Mouse (Mus musculus): ENCODE data around the gene Syce1. TPM values are rescaled to one million over a fixed set of nuclear protein-coding genes. Genes with fewer than 3 reads are reported as not detected.

Syce1 gene
- polyA plus RNA-seq, 1 experiment from 2014 or later: 0.28 TPM

DNA sequence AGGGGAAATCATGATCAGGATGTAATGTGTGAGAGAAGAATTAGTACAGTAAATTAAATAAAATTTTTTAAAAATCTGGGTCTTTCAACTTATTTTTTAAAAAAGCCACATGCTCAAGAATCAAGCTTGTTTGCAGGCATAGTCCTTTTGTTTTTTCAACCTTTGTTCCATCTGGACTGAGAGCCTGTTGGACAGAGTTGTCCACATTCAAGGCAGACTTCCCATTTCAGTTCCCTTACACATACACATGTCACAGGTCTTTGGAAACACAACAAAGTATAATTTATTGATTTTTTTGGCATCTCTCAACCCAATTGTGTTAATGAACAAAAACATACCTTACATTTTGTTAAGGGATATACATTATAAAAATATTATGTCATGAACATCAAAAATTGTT lies 33.1 kb downstream of the Syce1 start:
- no peak for ATAC-seq (ENCODE audit: low FRiP score, low TSS enrichment)
- H3K4me1 ChIP-seq (ENCODE audit: control insufficient read depth, insufficient read depth, low read length): no peaks in the 10 kb centered on the region
- no peaks in the 10 kb centered on the region for H3K9me3 ChIP-seq (ENCODE audit: control insufficient read depth, low read length)

DNA sequence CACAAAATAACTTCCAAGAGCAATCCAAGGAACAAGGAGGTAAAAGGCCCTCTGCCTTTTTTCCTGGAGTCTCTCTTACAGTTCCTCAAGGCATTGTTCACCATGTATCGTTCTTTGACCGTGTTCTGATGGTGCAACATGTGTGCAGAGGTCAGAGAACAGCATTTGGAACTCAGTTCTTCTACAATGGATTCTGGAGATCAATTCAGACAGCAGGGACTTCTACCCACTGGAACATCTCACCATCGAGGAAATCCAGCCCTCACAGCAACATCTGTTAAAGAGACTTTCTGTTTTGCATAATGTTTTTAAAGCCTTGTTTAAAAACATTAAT lies 38.9 kb downstream of the Syce1 start:
- H3K4me1 ChIP-seq (ENCODE audit: control insufficient read depth, insufficient read depth, low read length): no peaks in the 10 kb centered on the region
- no peaks in the 10 kb centered on the region for H3K36me3 ChIP-seq (ENCODE audit: control insufficient read depth, insufficient read depth, low read length)
- H3K4me3 ChIP-seq (ENCODE audit: low read length): no peak overlapping the region
- no peak for ATAC-seq (ENCODE audit: low FRiP score, low TSS enrichment)
- no peak overlapping the region for H3K27ac ChIP-seq (ENCODE audit: low read depth, low read length)
- no peaks in the 10 kb centered on the region for H3K9me3 ChIP-seq (ENCODE audit: control insufficient read depth, low read length)
- H3K4me2 ChIP-seq (replicated peaks; ENCODE audit: low read depth, low read length): no peak overlapping the region
- H3K9ac ChIP-seq (ENCODE audit: low read depth, low read length): no peak overlapping the region
- WGBS: 81% methylated on average over 3 of the region's 3 CpGs
- H3K27me3 ChIP-seq (ENCODE audit: control insufficient read depth, insufficient read depth, low read length): no peaks in the 10 kb centered on the region

More for the DNA sequence above, 33.1 kb downstream of the Syce1 start:
- Histone ChIP-seq H3K27ac (ENCODE audit: low read depth, low read length) (no peak overlapping the region), H3K4me2 (replicated peaks; ENCODE audit: low read depth, low read length) (no peak overlapping the region), H3K4me3 (ENCODE audit: low read length) (no peak overlapping the region), H3K27me3 (ENCODE audit: control insufficient read depth, insufficient read depth, low read length) (no peaks in the 10 kb centered on the region), H3K9ac (ENCODE audit: low read depth, low read length) (no peak overlapping the region), H3K36me3 (ENCODE audit: control insufficient read depth, insufficient read depth, low read length) (no peaks in the 10 kb centered on the region)

DNA sequence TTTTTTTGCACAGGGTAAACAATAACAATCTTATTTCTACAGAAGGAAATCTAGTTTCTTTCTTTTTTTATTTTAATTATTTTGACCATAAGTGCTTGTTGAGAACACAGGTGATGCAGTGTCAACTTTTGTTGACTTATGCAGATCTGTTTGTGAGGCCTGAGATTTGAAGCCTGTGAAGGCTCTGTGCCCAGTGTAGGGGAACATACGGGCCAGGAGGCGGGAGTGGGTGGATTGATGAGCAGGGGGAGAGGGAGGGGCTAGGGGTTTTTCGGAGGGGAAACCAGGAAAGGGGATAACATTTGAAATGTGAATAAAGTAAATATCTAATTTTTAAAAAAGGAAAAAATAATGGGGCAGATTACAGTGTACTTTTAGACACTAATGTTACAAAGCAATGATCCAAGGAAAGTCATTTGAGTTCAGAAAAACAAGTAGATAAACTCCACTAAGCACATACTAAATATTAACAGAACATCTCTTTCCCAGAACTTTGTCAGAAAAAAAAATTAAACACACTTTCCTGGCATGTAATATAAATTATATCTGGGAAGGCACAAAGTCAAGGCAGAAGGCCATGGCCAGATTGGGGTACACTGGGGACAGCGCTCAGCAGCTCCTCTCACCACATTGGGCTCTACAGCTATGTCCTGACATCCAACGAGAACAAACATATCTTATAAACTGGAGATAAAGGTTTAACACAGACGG lies 39.4 kb downstream of the Syce1 start:
- Histone ChIP-seq H3K9ac (ENCODE audit: low read depth, low read length) (no peak overlapping the region), H3K9me3 (ENCODE audit: control insufficient read depth, low read length) (no peaks in the 10 kb centered on the region), H3K4me1 (ENCODE audit: control insufficient read depth, insufficient read depth, low read length) (no peaks in the 10 kb centered on the region), H3K36me3 (ENCODE audit: control insufficient read depth, insufficient read depth, low read length) (no peaks in the 10 kb centered on the region), H3K4me3 (ENCODE audit: low read length) (no peak overlapping the region), H3K27ac (ENCODE audit: low read depth, low read length) (no peak overlapping the region), H3K27me3 (ENCODE audit: control insufficient read depth, insufficient read depth, low read length) (no peaks in the 10 kb centered on the region), H3K4me2 (replicated peaks; ENCODE audit: low read depth, low read length) (no peak overlapping the region)
- ATAC-seq (ENCODE audit: low FRiP score, low TSS enrichment): no peak
- 73% methylated on average over 6 of the region's 6 CpGs for WGBS

DNA sequence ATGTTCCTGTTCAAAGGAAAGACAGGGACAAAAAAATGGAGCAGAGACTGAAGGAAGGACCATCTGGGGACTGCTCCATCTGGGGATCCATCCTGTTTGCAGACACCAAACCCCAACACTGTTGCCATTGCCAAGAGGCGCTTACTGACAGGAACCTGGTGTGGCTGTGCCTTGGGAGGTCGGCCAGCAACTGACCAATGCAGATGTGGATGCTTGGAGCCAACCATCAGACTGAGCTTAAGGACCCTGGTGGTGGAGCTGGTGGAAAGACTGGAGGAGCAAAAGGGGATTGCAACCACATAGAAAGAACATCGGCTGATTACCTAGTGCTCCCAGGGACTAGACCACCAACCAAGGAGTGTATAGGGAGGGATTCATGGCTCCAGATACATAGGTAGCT lies 40.2 kb downstream of the Syce1 start:
- Histone ChIP-seq H3K27ac (ENCODE audit: low read depth, low read length) (no peak overlapping the region), H3K9me3 (ENCODE audit: control insufficient read depth, low read length) (no peaks in the 10 kb centered on the region), H3K9ac (ENCODE audit: low read depth, low read length) (no peak overlapping the region), H3K36me3 (ENCODE audit: control insufficient read depth, insufficient read depth, low read length) (no peaks in the 10 kb centered on the region), H3K27me3 (ENCODE audit: control insufficient read depth, insufficient read depth, low read length) (no peaks in the 10 kb centered on the region), H3K4me2 (replicated peaks; ENCODE audit: low read depth, low read length) (no peak overlapping the region), H3K4me1 (ENCODE audit: control insufficient read depth, insufficient read depth, low read length) (no peaks in the 10 kb centered on the region), H3K4me3 (ENCODE audit: low read length) (no peak overlapping the region)
- 84% methylated on average over 3 of the region's 3 CpGs for WGBS
- ATAC-seq (ENCODE audit: low FRiP score, low TSS enrichment): no peak

DNA sequence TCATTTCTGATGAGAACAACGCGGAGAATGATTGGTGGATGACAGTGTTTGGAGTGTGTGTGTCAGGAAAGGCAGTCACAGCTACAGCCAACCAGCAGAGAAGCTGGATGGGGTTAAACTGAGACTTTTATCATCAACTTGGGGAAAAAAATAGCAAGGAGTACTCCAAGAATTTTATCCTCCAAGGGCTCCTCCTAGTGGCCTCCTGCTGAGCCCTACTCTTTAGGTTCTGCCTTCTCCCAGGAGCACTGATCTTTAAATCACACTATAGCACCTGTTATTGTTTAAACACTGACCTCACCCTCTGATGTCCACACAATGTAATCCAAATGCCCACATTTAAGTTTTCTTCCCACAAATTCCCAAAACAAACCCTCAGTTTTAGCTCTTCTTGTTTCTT lies 54.5 kb downstream of the Syce1 start:
- Histone ChIP-seq H3K9ac (ENCODE audit: low read depth, low read length) (no peak overlapping the region), H3K4me2 (replicated peaks; ENCODE audit: low read depth, low read length) (no peak overlapping the region), H3K27me3 (ENCODE audit: control insufficient read depth, insufficient read depth, low read length) (no peaks in the 10 kb centered on the region), H3K9me3 (ENCODE audit: control insufficient read depth, low read length) (no peaks in the 10 kb centered on the region), H3K4me3 (ENCODE audit: low read length) (no peak overlapping the region), H3K4me1 (ENCODE audit: control insufficient read depth, insufficient read depth, low read length) (no peaks in the 10 kb centered on the region), H3K27ac (ENCODE audit: low read depth, low read length) (no peak overlapping the region), H3K36me3 (ENCODE audit: control insufficient read depth, insufficient read depth, low read length) (no peaks in the 10 kb centered on the region)
- WGBS: 80% methylated on average over 2 of the region's 2 CpGs
- no peak for ATAC-seq (ENCODE audit: low FRiP score, low TSS enrichment)

Other genes with a start within 250 kb of the Syce1 start
- not detected in 2 replicates for gene Olfr538, start 220.0 kb downstream of the Syce1 start, polyA plus RNA-seq (2014; fragmentation: Nextera tagmentation; extraction: Ambion mirVana)
- gene Olfr46, start 186.6 kb downstream of the Syce1 start, polyA plus RNA-seq (2014; fragmentation: Nextera tagmentation; extraction: Ambion mirVana): not detected in 2 replicates
- gene Olfr61, start 158.9 kb downstream of the Syce1 start, polyA plus RNA-seq (2014; fragmentation: Nextera tagmentation; extraction: Ambion mirVana): not detected in 2 replicates
- gene Olfr53, start 141.4 kb downstream of the Syce1 start, polyA plus RNA-seq (2014; fragmentation: Nextera tagmentation; extraction: Ambion mirVana): not detected in 2 replicates
- gene Olfr539, start 127.9 kb downstream of the Syce1 start, polyA plus RNA-seq (2014; fragmentation: Nextera tagmentation; extraction: Ambion mirVana): not detected in 2 replicates
- gene Olfr45, start 105.9 kb downstream of the Syce1 start, polyA plus RNA-seq (2014; fragmentation: Nextera tagmentation; extraction: Ambion mirVana): not detected in 2 replicates
- not detected in 2 replicates for gene Olfr541, start 90.6 kb downstream of the Syce1 start, polyA plus RNA-seq (2014; fragmentation: Nextera tagmentation; extraction: Ambion mirVana)
- 0.12 TPM in 1 of 2 replicates, not detected in the other for gene Cyp2e1, start 24.1 kb downstream of the Syce1 start, polyA plus RNA-seq (2014; fragmentation: Nextera tagmentation; extraction: Ambion mirVana)
- 1.4 and 2.1 TPM in 2 replicates for gene Zfp941, start 34.3 kb upstream of the Syce1 start, polyA plus RNA-seq (2014; fragmentation: Nextera tagmentation; extraction: Ambion mirVana)
- 0.85 TPM in 1 of 2 replicates, not detected in the other for gene Urah, start 47.2 kb upstream of the Syce1 start, polyA plus RNA-seq (2014; fragmentation: Nextera tagmentation; extraction: Ambion mirVana)
- not detected in 2 replicates for gene Scgb1c1, start 57.7 kb upstream of the Syce1 start, polyA plus RNA-seq (2014; fragmentation: Nextera tagmentation; extraction: Ambion mirVana)
- gene Odf3, start 60.0 kb upstream of the Syce1 start, polyA plus RNA-seq (2014; fragmentation: Nextera tagmentation; extraction: Ambion mirVana): not detected in 2 replicates
- gene Gm45785, start 68.5 kb upstream of the Syce1 start, polyA plus RNA-seq (2014; fragmentation: Nextera tagmentation; extraction: Ambion mirVana): not detected in 2 replicates
- gene Ric8a, start 69.1 kb upstream of the Syce1 start, polyA plus RNA-seq (2014; fragmentation: Nextera tagmentation; extraction: Ambion mirVana): 40.8 and 49.4 TPM in 2 replicates
- 38.6 and 41.7 TPM in 2 replicates for gene Bet1l, start 69.7 kb upstream of the Syce1 start, polyA plus RNA-seq (2014; fragmentation: Nextera tagmentation; extraction: Ambion mirVana)
- gene Psmd13, start 94.1 kb upstream of the Syce1 start, polyA plus RNA-seq (2014; fragmentation: Nextera tagmentation; extraction: Ambion mirVana): 148 and 226 TPM in 2 replicates
- 22.8 and 26.2 TPM in 2 replicates for gene Sirt3, start 94.5 kb upstream of the Syce1 start, polyA plus RNA-seq (2014; fragmentation: Nextera tagmentation; extraction: Ambion mirVana)
- not detected in 2 replicates for gene Cox8b, start 112.6 kb upstream of the Syce1 start, polyA plus RNA-seq (2014; fragmentation: Nextera tagmentation; extraction: Ambion mirVana)
- gene Nlrp6, start 133.1 kb upstream of the Syce1 start, polyA plus RNA-seq (2014; fragmentation: Nextera tagmentation; extraction: Ambion mirVana): 0.17 and 0.61 TPM in 2 replicates
- gene Pgghg, start 153.5 kb upstream of the Syce1 start, polyA plus RNA-seq (2014; fragmentation: Nextera tagmentation; extraction: Ambion mirVana): 15.9 and 20.5 TPM in 2 replicates
- 2.2 and 2.6 TPM in 2 replicates for gene Ifitm5, start 162.4 kb upstream of the Syce1 start, polyA plus RNA-seq (2014; fragmentation: Nextera tagmentation; extraction: Ambion mirVana)
- gene Gm45717, start 168.1 kb upstream of the Syce1 start, polyA plus RNA-seq (2014; fragmentation: Nextera tagmentation; extraction: Ambion mirVana): not detected in 2 replicates
- gene Ifitm2, start 168.1 kb upstream of the Syce1 start, polyA plus RNA-seq (2014; fragmentation: Nextera tagmentation; extraction: Ambion mirVana): 1,039 and 1,151 TPM in 2 replicates
- gene Ifitm1, start 179.4 kb upstream of the Syce1 start, polyA plus RNA-seq (2014; fragmentation: Nextera tagmentation; extraction: Ambion mirVana): 54.4 and 61.4 TPM in 2 replicates
- 154 and 166 TPM in 2 replicates for gene Ifitm3, start 222.9 kb upstream of the Syce1 start, polyA plus RNA-seq (2014; fragmentation: Nextera tagmentation; extraction: Ambion mirVana)
- 0.84 and 1.6 TPM in 2 replicates for gene Ifitm6, start 230.1 kb upstream of the Syce1 start, polyA plus RNA-seq (2014; fragmentation: Nextera tagmentation; extraction: Ambion mirVana)
- gene Gm17387, start 241.3 kb upstream of the Syce1 start, polyA plus RNA-seq (2014; fragmentation: Nextera tagmentation; extraction: Ambion mirVana): not detected in 2 replicates

All from kidney, embryonic 14.5 days (tissue).